Mouse (Mus musculus) small intestine, adult 2 months (tissue): ENCODE measurements at regions not wholly inside any gene's neighbourhood (a gene's known extent, or its start where the extent isn't known, plus 50 kb on each side); places are given as distances from the start of the nearest gene placed in this dataset.
"Not testable (repeated sequence)": the region's sequence is repeated elsewhere in the genome, so short reads cannot be mapped to it uniquely, and the experiment has no call there.

Experiments used
- CTCF ChIP-seq: fragments of 200-500 bp; IDR thresholded peaks from 2 replicates; pipeline ENCODE4 v1.5.1; 2012; ENCODE audit warnings: low read depth, mild to moderate bottlenecking, control low read depth, inconsistent platforms, low read length, moderate library complexity, mixed read lengths; ENCODE audit not compliant: insufficient replicate concordance, insufficient read length; ENCODE audit errors: extremely low read depth
- POLR2A ChIP-seq: fragments of 200-500 bp; IDR thresholded peaks from 2 replicates; pipeline ENCODE4 v1.6.1; 2012; ENCODE audit warnings: low read depth, mild to moderate bottlenecking, control low read depth, inconsistent platforms, low read length, moderate library complexity

DNA sequence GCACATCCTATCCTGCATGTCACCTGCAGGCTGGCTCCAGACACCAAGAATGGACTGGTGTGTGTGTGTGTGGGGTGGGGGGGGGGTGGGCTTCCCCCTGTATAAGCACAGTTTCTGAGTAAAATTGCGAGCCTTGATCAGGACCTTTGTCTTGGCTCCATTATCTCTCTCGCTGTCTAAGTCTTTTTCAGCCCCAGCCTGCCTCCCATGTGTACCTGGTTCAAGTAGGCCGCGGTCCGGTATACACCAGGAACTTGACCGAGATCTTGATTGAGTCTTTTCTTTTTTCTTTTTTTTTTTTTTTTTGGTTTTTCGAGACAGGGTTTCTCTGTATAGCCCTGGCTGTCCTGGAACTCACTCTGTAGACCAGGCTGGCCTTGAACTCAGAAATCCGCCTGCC is 276.8 kb downstream of the 1810013L24Rik start:
- TF ChIP-seq POLR2A, CTCF: not testable (repeated sequence)
